Mouse (Mus musculus): ENCODE data around the gene Casp9.

GRCm38 (mm10) chr4:141821178-141821577 is 27.8 kb downstream of the Casp9 start:
- no peak for TF ChIP-seq CTCF (IDR thresholded peaks at IDR 0.05; ENCODE audit: insufficient read depth, low read length)
- no peak for TF ChIP-seq POLR2A (IDR thresholded peaks at IDR 0.05; ENCODE audit: borderline replicate concordance, extremely low read depth, low read depth, low read length)

All from lung, adult 2 months (tissue).